Mouse (Mus musculus): Measurements from ENCODE around the gene Tomm20l.

The Tomm20l gene

GRCm38 (mm10) chr12:71154979-71155378 lies 43.8 kb downstream of the Tomm20l start:
- DNase-seq (ENCODE audit: low read depth), result peak; percentile 19

- no peak for DNase-seq (ENCODE audit: low read depth)
These were observed 46.7 kb downstream of the Tomm20l start for GRCm38 (mm10) chr12:71157974-71158373.

- no peak for DNase-seq (ENCODE audit: low read depth)
These were observed 53.2 kb downstream of the Tomm20l start for GRCm38 (mm10) chr12:71164410-71164809.

- DNase-seq (ENCODE audit: low read depth), result no peak
These were observed 58.7 kb downstream of the Tomm20l start for GRCm38 (mm10) chr12:71169911-71170310.

Measured in NIH3T3 (cell line).